Mouse (Mus musculus) bone marrow macrophage, adult 2 months (primary cell): ENCODE results near the gene Mrpl1.

Source experiments
- CTCF ChIP-seq: IDR thresholded peaks from 2 replicates; pipeline ENCODE4 v1.5.1; 2012; ENCODE audit warnings: low read depth, mild to moderate bottlenecking, low read length, moderate library complexity
- POLR2A ChIP-seq: IDR thresholded peaks from 2 replicates; pipeline ENCODE4 v1.6.1; 2012; ENCODE audit warnings: mild to moderate bottlenecking, low read depth, low read length, borderline replicate concordance

DNA sequence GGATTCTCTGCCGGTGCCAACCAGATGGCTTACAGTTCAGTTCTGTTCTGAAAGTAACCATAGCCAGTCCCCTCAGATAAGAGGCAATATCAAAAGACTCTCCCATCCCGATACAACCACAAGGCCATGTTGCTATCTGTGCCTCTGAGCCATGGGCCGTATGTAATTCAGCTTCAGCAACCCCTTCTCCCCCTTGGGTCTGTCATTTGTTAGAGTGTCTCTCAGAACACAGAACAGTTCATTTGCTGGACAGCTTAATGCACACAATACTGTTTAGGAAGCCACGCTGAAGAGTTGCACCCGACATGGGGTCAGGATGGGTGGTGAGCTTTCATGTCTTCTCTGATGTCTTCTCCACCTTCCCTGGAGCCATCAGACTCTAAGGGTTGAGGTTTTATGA, 100.3 kb downstream of the Mrpl1 start:
- no peak for TF ChIP-seq CTCF
- TF ChIP-seq POLR2A, result no peak
